Mouse (Mus musculus) embryonic facial prominence, embryonic 13.5 days (tissue): ENCODE data around the gene Cnga1. TPM values are rescaled to one million over a fixed set of nuclear protein-coding genes. Genes with fewer than 3 reads are reported as not detected.
"Not testable (repeated sequence)": the region's sequence is repeated elsewhere in the genome, so short reads cannot be mapped to it uniquely, and the experiment has no call there.

Experiments used
- ATAC-seq: fragments of 200-750 bp; cut with Nextera tagmentation; 2 replicates; pipeline ENCODE4 v1.8.0; 2017; ENCODE audit warnings: low read depth; ENCODE audit not compliant: insufficient number of reproducible peaks, insufficient read depth, low FRiP score, low TSS enrichment
- H3K27ac ChIP-seq: fragments of 300-500 bp; sonication (generic); 2 replicates; pipeline ENCODE4 v1.5.1; 2015; ENCODE audit warnings: moderate library complexity, mild to moderate bottlenecking, inconsistent platforms
- H3K27me3 ChIP-seq: fragments of 300-500 bp; sonication (generic); 2 replicates; pipeline ENCODE4 v1.6.1; 2015; ENCODE audit warnings: mild to moderate bottlenecking, inconsistent platforms
- H3K36me3 ChIP-seq: fragments of 300-500 bp; sonication (generic); 2 replicates; pipeline ENCODE4 v1.6.1; 2015; ENCODE audit warnings: mild to moderate bottlenecking, inconsistent platforms
- H3K4me1 ChIP-seq: fragments of 300-500 bp; sonication (generic); 2 replicates; pipeline ENCODE4 v1.6.1; 2015; ENCODE audit warnings: inconsistent platforms
- H3K4me2 ChIP-seq: fragments of 300-500 bp; sonication (generic); 2 replicates; pipeline ENCODE4 v1.6.1; 2015; ENCODE audit warnings: moderate library complexity, mild to moderate bottlenecking, inconsistent platforms
- H3K4me3 ChIP-seq: fragments of 300-500 bp; sonication (generic); 2 replicates; pipeline ENCODE4 v1.5.1; 2015; ENCODE audit warnings: mild to moderate bottlenecking, inconsistent platforms
- H3K9ac ChIP-seq: fragments of 300-500 bp; sonication (generic); 2 replicates; pipeline ENCODE4 v1.6.1; 2015; ENCODE audit warnings: mild to moderate bottlenecking, inconsistent platforms
- H3K9me3 ChIP-seq: fragments of 300-500 bp; sonication (generic); 2 replicates; pipeline ENCODE4 v1.6.1; 2016; ENCODE audit warnings: inconsistent platforms
- WGBS: fragments of 180-500 bp; shearing (Covaris S2); methylation state at CpG from one replicate; pipeline ENCODE4 v1.1.7; 2015; ENCODE audit warnings: mixed read lengths; 5-methylcytosine and 5-hydroxymethylcytosine counted together
- polyA plus RNA-seq: library from polyadenylated mRNA; unstranded; fragments of >200 nt; fragmentation: Nextera tagmentation; extraction: Ambion mirVana; gene quantifications from 2 replicates; pipeline ENCODE4 v1.2.1, GENCODE M21; 2015

The Cnga1 gene
- polyA plus RNA-seq, 1 experiment from 2014 or later = not detected

GRCm38 (mm10) chr5:72580088-72580969 lies 63.7 kb downstream of the Cnga1 start:
- not testable (repeated sequence) for H3K27ac ChIP-seq, H3K36me3 ChIP-seq, H3K9me3 ChIP-seq, H3K4me1 ChIP-seq
- ATAC-seq = peak; percentile 43; the same call in 1 of the 2 replicates
- peak overlapping the region; percentile 69 for H3K9ac ChIP-seq
- peak overlapping the region; percentile 86 for H3K4me2 ChIP-seq
- 4% methylated on average over 65 of the region's 73 CpGs for WGBS
- peak overlapping the region; percentile 48 for H3K4me3 ChIP-seq
- peaks cover 19% of the 10 kb centered on the region for H3K27me3 ChIP-seq

GRCm38 (mm10) chr5:72579599-72579998 lies 64.5 kb downstream of the Cnga1 start:
- Histone ChIP-seq H3K27me3 (peaks cover 19% of the 10 kb centered on the region), H3K4me2 (peak overlapping the region; percentile 86)
- H3K9ac ChIP-seq, H3K4me1 ChIP-seq, H3K36me3 ChIP-seq, H3K9me3 ChIP-seq, H3K27ac ChIP-seq, H3K4me3 ChIP-seq: not testable (repeated sequence)
- ATAC-seq = 0 out of 2 replicates have a peak, but pooled peaks have one; percentile 26
- WGBS = 22% methylated on average over 10 of the region's 10 CpGs

GRCm38 (mm10) chr5:72565621-72566020 lies 78.5 kb downstream of the Cnga1 start:
- Histone ChIP-seq H3K27me3 (no peaks in the 10 kb centered on the region), H3K27ac (no peak overlapping the region), H3K4me1 (peaks cover 5% of the 10 kb centered on the region; the same call in 1 of the 2 replicates), H3K9me3 (peaks cover 13% of the 10 kb centered on the region; the same call in 1 of the 2 replicates), H3K4me2 (no peak overlapping the region), H3K4me3 (no peak overlapping the region), H3K9ac (no peak overlapping the region), H3K36me3 (no peaks in the 10 kb centered on the region)
- ATAC-seq = no peak
- 82% methylated on average over 5 of the region's 5 CpGs for WGBS

- H3K27ac ChIP-seq, H3K4me3 ChIP-seq, H3K4me1 ChIP-seq, ATAC-seq, H3K9ac ChIP-seq, H3K4me2 ChIP-seq, H3K27me3 ChIP-seq, H3K36me3 ChIP-seq, H3K9me3 ChIP-seq: not testable (repeated sequence)
- WGBS = 80% methylated on average over 2 of the region's 2 CpGs
Measured at GRCm38 (mm10) chr5:72563183-72563582, 80.9 kb downstream of the Cnga1 start.

- no peak overlapping the region for H3K27ac ChIP-seq
- H3K36me3 ChIP-seq = no peaks in the 10 kb centered on the region
- H3K27me3 ChIP-seq = no peaks in the 10 kb centered on the region
- H3K9ac ChIP-seq = no peak overlapping the region
- H3K4me3 ChIP-seq = no peak overlapping the region
- H3K9me3 ChIP-seq = no peaks in the 10 kb centered on the region
- H3K4me1 ChIP-seq = peaks cover 11% of the 10 kb centered on the region
- no peak overlapping the region for H3K4me2 ChIP-seq
- ATAC-seq = no peak
- WGBS = 75% methylated on average over 3 of the region's 3 CpGs
Measured at GRCm38 (mm10) chr5:72560976-72561628, 83.0 kb downstream of the Cnga1 start.

- Histone ChIP-seq H3K27ac (peak within 1 kb of the TSS; percentile 71; the same call in 1 of the 2 replicates), H3K4me2 (peak within 1 kb of the TSS; percentile 77), H3K9me3 (no peaks in the 10 kb centered on the region), H3K27me3 (no peaks in the 10 kb centered on the region), H3K4me3 (peak within 1 kb of the TSS; percentile 87), H3K4me1 (peaks cover 11% of the 10 kb centered on the region), H3K9ac (peak within 1 kb of the TSS; percentile 82), H3K36me3 (peaks cover 6% of the 10 kb centered on the region)
- WGBS = under 1% methylated on average over 41 of the region's 42 CpGs
- peak; percentile 90 for ATAC-seq
Measured at GRCm38 (mm10) chr5:72559544-72560049, 84.5 kb downstream of the Cnga1 start, which contains the start of gene Nfxl1. TSS of gene Nfxl1 (minus strand) at chr5:72559684.

- Histone ChIP-seq H3K36me3 (peaks cover 9% of the 10 kb centered on the region), H3K9me3 (no peaks in the 10 kb centered on the region), H3K27ac (peak overlapping the region; percentile 71; the same call in 1 of the 2 replicates), H3K27me3 (no peaks in the 10 kb centered on the region), H3K9ac (peak overlapping the region; percentile 82), H3K4me2 (peak overlapping the region; percentile 77), H3K4me1 (peaks cover 5% of the 10 kb centered on the region; the same call in 1 of the 2 replicates), H3K4me3 (peak overlapping the region; percentile 87)
- WGBS = under 1% methylated on average over 52 of the region's 57 CpGs
- ATAC-seq = peak; percentile 60
Measured at GRCm38 (mm10) chr5:72558716-72559526, 85.2 kb downstream of the Cnga1 start.

GRCm38 (mm10) chr5:72556245-72556644 lies 87.8 kb downstream of the Cnga1 start:
- no peak overlapping the region for H3K27ac ChIP-seq
- peaks cover 5% of the 10 kb centered on the region; the same call in 1 of the 2 replicates for H3K4me1 ChIP-seq
- peaks cover 23% of the 10 kb centered on the region for H3K36me3 ChIP-seq
- no peak overlapping the region for H3K9ac ChIP-seq
- no peak overlapping the region for H3K4me2 ChIP-seq
- no peaks in the 10 kb centered on the region for H3K9me3 ChIP-seq
- no peaks in the 10 kb centered on the region for H3K27me3 ChIP-seq
- WGBS = 61% methylated on average over 3 of the region's 3 CpGs
- ATAC-seq = no peak
- no peak overlapping the region for H3K4me3 ChIP-seq

Other genes with a start within 250 kb of the Cnga1 start
- gene Corin, start 139.8 kb downstream of the Cnga1 start, polyA plus RNA-seq = 2.4 and 2.6 TPM in 2 replicates
- 20.0 and 20.9 TPM in 2 replicates for gene Nfxl1, start 84.6 kb downstream of the Cnga1 start, polyA plus RNA-seq
- 1.6 and 3.0 TPM in 2 replicates for gene Zar1, start 63.0 kb downstream of the Cnga1 start, polyA plus RNA-seq
- 0.72 and 0.98 TPM in 2 replicates for gene Gm5868, start 56.7 kb downstream of the Cnga1 start, polyA plus RNA-seq
- 1.9 and 3.5 TPM in 2 replicates for gene Nipal1, start 3.5 kb upstream of the Cnga1 start, polyA plus RNA-seq
- 0.07 and 0.11 TPM in 2 replicates for gene Txk, start 108.5 kb upstream of the Cnga1 start, polyA plus RNA-seq
- gene Tec, start 224.2 kb upstream of the Cnga1 start, polyA plus RNA-seq = 4.1 and 5.0 TPM in 2 replicates